Comparison of ENCODE assay signal across 18 mouse cellular contexts in the genomic region with DNA sequence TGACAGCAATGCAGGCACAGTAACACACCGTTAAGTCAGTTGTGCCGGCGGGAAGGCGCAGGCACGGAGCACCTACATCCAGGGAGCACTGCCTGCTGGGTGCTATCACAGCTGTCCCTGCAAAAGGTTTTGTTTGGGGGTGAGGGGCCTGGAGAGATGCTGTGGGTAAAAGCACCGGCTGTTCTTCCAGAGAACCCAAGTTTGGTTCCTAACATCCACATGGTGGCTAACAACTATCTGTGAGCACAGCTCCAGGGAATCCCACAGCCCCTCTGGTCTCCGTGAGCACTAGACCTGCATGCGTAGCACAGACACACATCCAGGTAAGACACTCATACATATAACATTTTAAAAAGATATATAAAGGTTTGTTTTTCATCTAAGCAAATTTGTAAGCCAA.
"Had no signal": no experiment of that assay in that cellular context is flagged by ENCODE, and none has a peak within 500 bp of the region (broad histone marks: within the 10 kb centered on the region; RNA-seq: fewer than 3 reads in every experiment).

No protein-coding gene starts in this region.

- H3K9me3 ChIP-seq: midbrain, embryonic 10.5 days; midbrain, embryonic 13.5 days; neural tube, embryonic 13.5 days; neural tube, embryonic 15.5 days had no signal

- H3K27me3 ChIP-seq: midbrain, embryonic 13.5 days; neural tube, embryonic 13.5 days; neural tube, embryonic 15.5 days had no signal

- DNase-seq: lung, adult 18-20 months; lung, embryonic 14.5 days; lung, postnatal 10 days; lung, postnatal 4 days; retina, postnatal 1 day; right cerebral cortex, adult 18-20 months; right cerebral cortex, postnatal 25 days; right cerebral cortex, postnatal 4 days; spleen, adult 18-20 months; thymus, adult 18-20 months; thymus, postnatal 14 days; thymus, postnatal 36 days had no signal

- H3K9ac ChIP-seq: lung, embryonic 14.5 days; midbrain, embryonic 13.5 days; neural tube, embryonic 13.5 days; neural tube, embryonic 15.5 days had no signal

- ATAC-seq: midbrain, embryonic 13.5 days; midbrain, embryonic 16.5 days had no signal

- H3K4me2 ChIP-seq: lung, embryonic 14.5 days; midbrain, embryonic 13.5 days; neural tube, embryonic 13.5 days; neural tube, embryonic 15.5 days had no signal

- H3K27ac ChIP-seq: midbrain, embryonic 10.5 days; midbrain, embryonic 13.5 days; neural tube, embryonic 13.5 days; neural tube, embryonic 15.5 days had no signal

- H3K36me3 ChIP-seq: midbrain, embryonic 10.5 days; midbrain, embryonic 13.5 days; neural tube, embryonic 13.5 days; neural tube, embryonic 15.5 days had no signal

- H3K4me3 ChIP-seq: midbrain, embryonic 10.5 days; midbrain, embryonic 13.5 days; myocyte; neural tube, embryonic 13.5 days; neural tube, embryonic 15.5 days had no signal

- H3K4me1 ChIP-seq: midbrain, embryonic 10.5 days; midbrain, embryonic 13.5 days; neural tube, embryonic 13.5 days; neural tube, embryonic 15.5 days had no signal
